Mouse (Mus musculus): ENCODE data around the gene Fgd3. TPM values are rescaled to one million over a fixed set of nuclear protein-coding genes. Genes with fewer than 3 reads are reported as not detected.

Fgd3 gene
- 4.7 and 4.8 TPM in 2 replicates for polyA plus RNA-seq (2012; ENCODE audit: low replicate concordance)

GRCm38 (mm10) chr13:49320040-49320439 is at the start of gene Fgd3:
Gene Fgd3 (minus strand): TSS chr13:49320311.

GRCm38 (mm10) chr13:49341012-49341830 is 21.1 kb upstream of the Fgd3 start, which contains the start of gene Bicd2:
Gene Bicd2 (plus strand): TSS chr13:49341585.

GRCm38 (mm10) chr13:49248467-49248862 is 71.6 kb downstream of the Fgd3 start, which contains the start of gene Susd3:
Gene Susd3 (minus strand): TSS chr13:49248706.

GRCm38 (mm10) chr13:49215504-49216219 is 104.4 kb downstream of the Fgd3 start, which contains the start of gene Card19:
Gene Card19 (minus strand): TSS chr13:49216037.

Other genes with a start within 250 kb of the Fgd3 start
- gene Wnk2, start 172.3 kb downstream of the Fgd3 start, polyA plus RNA-seq (2012; ENCODE audit: low replicate concordance) = 0.02 and 0.05 TPM in 2 replicates
- gene Ninj1, start 132.8 kb downstream of the Fgd3 start, polyA plus RNA-seq (2012; ENCODE audit: low replicate concordance) = 73.3 and 146 TPM in 2 replicates
- gene Card19, start 104.3 kb downstream of the Fgd3 start, polyA plus RNA-seq (2012; ENCODE audit: low replicate concordance) = 22.2 and 50.4 TPM in 2 replicates
- 7.8 and 15.5 TPM in 2 replicates for gene Susd3, start 71.6 kb downstream of the Fgd3 start, polyA plus RNA-seq (2012; ENCODE audit: low replicate concordance)
- gene Bicd2, start 21.3 kb upstream of the Fgd3 start, polyA plus RNA-seq (2012; ENCODE audit: low replicate concordance) = 24.0 and 39.6 TPM in 2 replicates
- gene Ippk, start 100.9 kb upstream of the Fgd3 start, polyA plus RNA-seq (2012; ENCODE audit: low replicate concordance) = 0.39 and 2.7 TPM in 2 replicates
- 0.09 TPM in 1 of 2 replicates, not detected in the other for gene Tes3-ps, start 173.0 kb upstream of the Fgd3 start, polyA plus RNA-seq (2012; ENCODE audit: low replicate concordance)
- gene Ecm2, start 184.5 kb upstream of the Fgd3 start, polyA plus RNA-seq (2012; ENCODE audit: low replicate concordance) = 0.05 TPM in 1 of 2 replicates, not detected in the other
- gene Aspn, start 224.1 kb upstream of the Fgd3 start, polyA plus RNA-seq (2012; ENCODE audit: low replicate concordance) = not detected in 2 replicates

All from leukemia stem cell, adult 10-12 weeks (primary cell).